Mouse (Mus musculus) lung, postnatal 0 days (tissue): ENCODE results near the gene Ppat. TPM values are rescaled to one million over a fixed set of nuclear protein-coding genes. Genes with fewer than 3 reads are reported as not detected.

Source experiments
- ATAC-seq: fragments of 200-750 bp; cut with Nextera tagmentation; 2 replicates; pipeline ENCODE4 v1.8.0; 2017; ENCODE audit warnings: moderate library complexity
- DNase-seq: peaks from one replicate; pipeline ENCODE4 v3.0.0-alpha.2; 2016; ENCODE audit warnings: low spot score
- H3K27ac ChIP-seq: fragments of 300-500 bp; sonication (generic); 2 replicates; pipeline ENCODE4 v1.5.1; 2014; ENCODE audit warnings: antibody characterized with exemption, mild to moderate bottlenecking, low read length, mixed read lengths
- H3K27me3 ChIP-seq: fragments of 300-500 bp; sonication (generic); replicated peaks from 2 replicates; pipeline ENCODE4 v1.6.1; 2014; ENCODE audit warnings: low read length, mixed read lengths; ENCODE audit not compliant: insufficient read depth
- H3K36me3 ChIP-seq: fragments of 300-500 bp; sonication (generic); 2 replicates; pipeline ENCODE4 v1.6.1; 2014; ENCODE audit warnings: low read length, mixed read lengths; ENCODE audit not compliant: insufficient read depth
- H3K4me1 ChIP-seq: fragments of 300-500 bp; sonication (generic); 2 replicates; pipeline ENCODE4 v1.6.1; 2014; ENCODE audit warnings: antibody characterized with exemption, low read depth, low read length, mixed read lengths; ENCODE audit not compliant: insufficient read depth
- H3K4me2 ChIP-seq: fragments of 300-500 bp; sonication (generic); replicated peaks from 2 replicates; pipeline ENCODE4 v1.6.1; 2014; ENCODE audit warnings: low read depth, mild to moderate bottlenecking, low read length, moderate library complexity, mixed read lengths
- H3K4me3 ChIP-seq: fragments of 300-500 bp; sonication (generic); 2 replicates; pipeline ENCODE4 v1.5.1; 2014; ENCODE audit warnings: low read depth, low read length
- H3K9ac ChIP-seq: fragments of 300-500 bp; sonication (generic); replicated peaks from 2 replicates; pipeline ENCODE4 v1.6.1; 2014; ENCODE audit warnings: low read depth, mild to moderate bottlenecking
- H3K9me3 ChIP-seq: fragments of 300-500 bp; sonication (generic); 2 replicates; pipeline ENCODE4 v1.6.1; 2016; ENCODE audit warnings: low read length, mixed read lengths
- CTCF ChIP-seq: IDR thresholded peaks from 2 replicates; pipeline ENCODE4 v1.5.1; 2016; ENCODE audit warnings: antibody characterized with exemption, mild to moderate bottlenecking
- EP300 ChIP-seq: IDR thresholded peaks from 2 replicates; pipeline ENCODE4 v1.6.1; 2016; ENCODE audit warnings: antibody characterized with exemption, mild to moderate bottlenecking, control low read depth
- WGBS: fragments of 180-500 bp; shearing (Covaris S2); extraction: QIAGEN DNeasy Blood & Tissue Kit; methylation state at CpG from one replicate; pipeline ENCODE4 v1.1.7; 2014; 5-methylcytosine and 5-hydroxymethylcytosine counted together
- polyA plus RNA-seq: library from polyadenylated mRNA; unstranded; fragments of >200 nt; fragmentation: Nextera tagmentation; extraction: Ambion mirVana; gene quantifications from 2 replicates; pipeline ENCODE4 v1.2.1, GENCODE M21; 2015

Gene Ppat
- polyA plus RNA-seq, 1 experiment from 2014 or later: 12.5 TPM

DNA sequence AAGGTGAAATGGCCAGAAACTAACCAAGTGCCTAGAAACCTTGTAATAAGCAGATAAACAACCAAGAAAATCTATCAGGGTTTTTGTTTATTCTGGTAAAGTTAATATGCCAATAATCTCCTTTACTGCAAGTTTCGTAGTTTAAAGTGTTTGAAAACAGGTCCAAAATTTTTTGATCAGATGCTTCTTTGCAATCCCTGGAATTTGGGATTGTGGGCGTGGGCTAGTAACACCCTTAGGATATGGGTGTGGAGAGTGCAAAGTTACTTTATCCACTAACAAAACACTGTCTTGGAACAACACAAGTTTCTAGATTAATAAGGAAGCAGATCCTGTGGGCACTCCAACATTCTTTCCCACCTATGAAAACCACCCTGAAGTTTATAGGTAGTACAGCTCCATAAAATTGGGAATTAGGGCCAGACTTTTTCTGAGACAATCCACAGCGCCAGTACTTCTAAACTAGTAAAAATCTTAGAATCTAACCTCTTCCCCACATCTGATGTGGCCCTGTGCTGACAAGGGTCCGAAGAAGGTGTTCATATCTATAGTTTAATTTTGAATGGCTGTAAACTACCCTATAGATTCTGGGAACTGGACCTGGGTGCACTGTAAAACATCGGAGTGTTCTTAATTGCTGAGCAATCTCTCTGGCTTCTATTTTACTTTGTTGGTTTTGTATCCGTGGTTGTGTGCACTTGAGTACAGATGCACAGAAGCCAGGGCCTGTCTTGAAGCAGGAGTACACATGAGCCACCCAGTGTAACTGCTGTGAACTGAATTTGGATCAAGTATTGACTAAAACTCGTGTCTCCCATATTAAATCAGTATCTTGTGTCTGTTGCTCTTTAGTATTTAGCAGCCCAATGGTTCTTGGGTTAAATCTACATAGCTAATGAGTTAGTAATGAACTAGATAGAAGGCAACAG is 998 bp upstream of the Ppat start:
- 9% methylated on average over 7 of the region's 7 CpGs for WGBS
- TF ChIP-seq CTCF (no peak), EP300 (peak; percentile 7; the same call in 1 of the 2 replicates)

DNA sequence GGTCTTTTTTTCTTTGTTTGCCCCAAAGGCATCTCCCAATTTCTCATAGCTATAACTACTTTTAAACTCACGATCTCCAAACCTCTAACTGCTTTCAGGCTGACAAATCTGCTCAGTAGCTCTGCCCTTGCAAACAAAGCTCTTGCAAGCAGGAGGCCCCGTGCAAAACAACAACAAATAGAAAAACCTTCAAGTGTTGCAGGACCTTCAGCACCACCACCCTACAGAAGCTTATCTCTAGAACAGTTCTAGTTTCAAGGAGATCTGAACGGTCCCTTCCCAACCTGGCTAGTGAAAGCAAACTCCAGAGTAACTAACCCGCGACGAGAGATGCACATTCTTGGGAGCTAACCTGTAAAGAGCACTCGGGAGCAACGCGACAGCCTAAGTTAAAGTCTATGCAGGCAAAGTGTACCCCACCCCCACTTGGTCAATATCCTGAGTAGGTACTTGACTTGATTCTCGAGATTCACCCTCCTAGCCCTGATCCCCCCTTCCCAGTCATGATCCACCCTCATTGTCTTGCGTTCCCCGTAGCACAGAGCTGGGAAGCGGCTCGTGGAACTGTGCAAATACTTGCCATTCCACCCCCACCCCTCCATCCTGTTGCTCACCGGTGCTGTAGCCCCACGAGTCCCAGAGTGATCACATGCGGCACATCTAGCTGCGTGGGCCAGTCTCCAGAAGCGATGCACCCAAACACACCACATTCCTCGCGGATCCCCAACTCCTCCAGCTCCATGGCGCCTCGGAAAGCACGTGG is 854 bp downstream of the Ppat start:
- WGBS: under 1% methylated on average over 24 of the region's 24 CpGs

More for the DNA sequence above, 998 bp upstream of the Ppat start:
- Histone ChIP-seq H3K4me1 (peaks cover 13% of the 10 kb centered on the region; the same call in 1 of the 2 replicates), H3K4me3 (peak overlapping the region; percentile 79), H3K9me3 (no peaks in the 10 kb centered on the region), H3K36me3 (peaks cover 5% of the 10 kb centered on the region; the same call in 1 of the 2 replicates), H3K27me3 (no peaks in the 10 kb centered on the region), H3K27ac (peak overlapping the region; percentile 91), H3K9ac (peak overlapping the region; percentile 78), H3K4me2 (peak overlapping the region; percentile 76)
- ATAC-seq: no peak
- no peak for DNase-seq

DNA sequence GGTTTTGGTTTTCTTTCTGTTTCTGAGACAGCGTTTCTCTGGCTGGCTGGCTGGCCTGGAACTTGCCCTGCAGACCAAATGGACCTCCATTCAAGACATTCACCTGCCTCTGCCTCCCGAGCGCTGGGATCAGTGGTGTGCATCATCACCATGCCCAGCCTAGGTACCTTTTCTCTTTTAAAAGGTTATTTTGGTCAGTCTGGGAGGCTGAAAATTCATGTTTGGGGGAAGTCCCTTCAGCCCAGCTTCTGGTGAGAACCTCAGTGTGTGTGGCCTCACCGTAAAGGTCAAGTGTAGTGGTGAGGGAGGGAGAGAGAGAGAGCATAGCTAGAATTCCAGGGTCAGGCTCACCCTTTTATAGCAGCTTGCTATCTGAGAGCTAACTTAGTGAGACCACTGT is 3.6 kb downstream of the Ppat start:
- Histone ChIP-seq H3K27ac (no peak overlapping the region), H3K9ac (no peak overlapping the region), H3K36me3 (no peaks in the 10 kb centered on the region), H3K9me3 (no peaks in the 10 kb centered on the region), H3K4me2 (no peak overlapping the region), H3K4me1 (peaks cover 8% of the 10 kb centered on the region; the same call in 1 of the 2 replicates), H3K4me3 (no peak overlapping the region), H3K27me3 (no peaks in the 10 kb centered on the region)
- TF ChIP-seq EP300 (no peak), CTCF (no peak)
- DNase-seq (peak; percentile 12), ATAC-seq (no peak)
- WGBS: 78% methylated on average over 4 of the region's 4 CpGs

More for the DNA sequence above, 854 bp downstream of the Ppat start:
- ATAC-seq (no peak), DNase-seq (no peak)
- H3K9me3 ChIP-seq: no peaks in the 10 kb centered on the region
- peak overlapping the region; percentile 91 for H3K27ac ChIP-seq
- H3K9ac ChIP-seq: peak overlapping the region; percentile 46; the same call in 1 of the 2 replicates
- H3K36me3 ChIP-seq: no peaks in the 10 kb centered on the region
- H3K4me3 ChIP-seq: peak overlapping the region; percentile 79
- H3K4me1 ChIP-seq: peaks cover 12% of the 10 kb centered on the region; the same call in 1 of the 2 replicates
- peak overlapping the region; percentile 76 for H3K4me2 ChIP-seq
- H3K27me3 ChIP-seq: no peaks in the 10 kb centered on the region
- TF ChIP-seq EP300 (no peak; the same call in 1 of the 2 replicates), CTCF (no peak)

DNA sequence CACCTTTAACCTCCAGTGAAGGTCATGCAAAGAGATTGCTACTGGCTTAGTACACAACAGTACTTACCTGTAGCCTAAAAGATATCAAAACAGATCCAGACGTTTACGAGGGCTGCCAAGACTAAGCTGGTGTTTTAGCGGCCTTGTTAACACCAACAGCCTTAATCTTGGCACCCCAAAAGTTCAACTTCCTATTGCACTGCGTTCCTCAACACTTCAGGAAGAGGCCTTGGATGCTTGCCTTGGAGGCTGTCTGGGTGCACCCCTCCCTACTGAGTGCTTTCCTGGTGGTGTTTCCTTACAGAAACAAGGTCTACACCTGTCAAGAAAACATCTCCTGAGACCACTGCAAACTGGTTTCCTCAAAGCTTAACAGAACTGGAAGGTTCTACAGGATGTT is 4.2 kb downstream of the Ppat start:
- Histone ChIP-seq H3K4me3 (no peak overlapping the region), H3K4me2 (no peak overlapping the region), H3K27me3 (no peaks in the 10 kb centered on the region), H3K36me3 (no peaks in the 10 kb centered on the region), H3K9ac (no peak overlapping the region), H3K4me1 (peaks cover 1% of the 10 kb centered on the region; the same call in 1 of the 2 replicates), H3K27ac (no peak overlapping the region), H3K9me3 (no peaks in the 10 kb centered on the region)
- WGBS: 60% methylated on average over 4 of the region's 4 CpGs
- DNase-seq (no peak), ATAC-seq (no peak)
- no peak for TF ChIP-seq EP300
- TF ChIP-seq CTCF: no peak

DNA sequence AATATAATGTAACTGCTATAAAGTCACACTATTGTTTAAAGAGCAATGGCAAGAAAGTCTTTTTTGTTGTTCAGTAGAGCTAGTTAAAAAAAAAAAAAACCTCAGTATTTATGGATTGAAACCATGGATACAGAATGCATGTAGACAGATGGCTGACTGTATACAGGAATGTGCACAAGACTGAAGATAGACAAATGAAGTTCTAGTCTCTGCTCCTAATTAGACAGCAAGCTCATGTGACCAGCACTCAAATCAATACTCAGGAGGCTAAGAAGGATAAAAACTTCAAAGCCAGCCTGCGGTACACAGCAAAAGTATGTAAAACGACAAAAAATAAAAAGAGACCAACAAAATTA is 5.7 kb downstream of the Ppat start:
- no peak overlapping the region for H3K9ac ChIP-seq
- ATAC-seq (no peak), DNase-seq (no peak)
- H3K27me3 ChIP-seq: no peaks in the 10 kb centered on the region
- no peak overlapping the region for H3K27ac ChIP-seq
- H3K9me3 ChIP-seq: no peaks in the 10 kb centered on the region
- H3K4me1 ChIP-seq: no peaks in the 10 kb centered on the region
- H3K36me3 ChIP-seq: no peaks in the 10 kb centered on the region
- H3K4me2 ChIP-seq: no peak overlapping the region
- no peak overlapping the region for H3K4me3 ChIP-seq
- no peak for TF ChIP-seq EP300
- TF ChIP-seq CTCF: no peak
- WGBS: 85% methylated on average over 2 of the region's 2 CpGs
